Mouse (Mus musculus) midbrain, embryonic 14.5 days (tissue): ENCODE measurements around the gene Elovl6. TPM values are rescaled to one million over a fixed set of nuclear protein-coding genes. Genes with fewer than 3 reads are reported as not detected.

Experiments
- ATAC-seq: fragments of 200-750 bp; cut with Nextera tagmentation; 2 replicates; pipeline ENCODE4 v1.8.0; 2017; ENCODE audit warnings: moderate number of reproducible peaks, moderate library complexity; ENCODE audit not compliant: low FRiP score, low TSS enrichment
- DNase-seq: peaks from one replicate; pipeline ENCODE4 v3.0.0-alpha.2; 2015
- H3K27ac ChIP-seq: fragments of 300-500 bp; sonication (generic); replicated peaks from 2 replicates; pipeline ENCODE4 v1.5.1; 2014; ENCODE audit warnings: mild to moderate bottlenecking, low read depth, low read length, moderate library complexity
- H3K27me3 ChIP-seq: fragments of 300-500 bp; sonication (generic); 2 replicates; pipeline ENCODE4 v1.6.1; 2014; ENCODE audit warnings: low read length, control low read depth, mixed read lengths; ENCODE audit not compliant: control insufficient read depth, insufficient read depth
- H3K36me3 ChIP-seq: fragments of 300-500 bp; sonication (generic); 2 replicates; pipeline ENCODE4 v1.6.1; 2014; ENCODE audit warnings: low read length, control low read depth; ENCODE audit not compliant: control insufficient read depth, insufficient read depth
- H3K4me1 ChIP-seq: fragments of 300-500 bp; sonication (generic); 2 replicates; pipeline ENCODE4 v1.6.1; 2014; ENCODE audit warnings: mild to moderate bottlenecking, antibody characterized with exemption, low read length, control low read depth; ENCODE audit not compliant: control insufficient read depth, insufficient read depth
- H3K4me2 ChIP-seq: fragments of 300-500 bp; sonication (generic); 2 replicates; pipeline ENCODE4 v1.6.1; 2014; ENCODE audit warnings: mild to moderate bottlenecking, low read length, moderate library complexity
- H3K4me3 ChIP-seq: fragments of 300-500 bp; sonication (generic); replicated peaks from 2 replicates; pipeline ENCODE4 v1.5.1; 2014; ENCODE audit warnings: low read depth, low read length
- H3K9ac ChIP-seq: fragments of 300-500 bp; sonication (generic); replicated peaks from 2 replicates; pipeline ENCODE4 v1.6.1; 2014; ENCODE audit warnings: mild to moderate bottlenecking, low read length, moderate library complexity
- H3K9me3 ChIP-seq: fragments of 300-500 bp; sonication (generic); 2 replicates; pipeline ENCODE4 v1.6.1; 2016; ENCODE audit warnings: low read length, control low read depth, mixed read lengths; ENCODE audit not compliant: control insufficient read depth
- WGBS: fragments of 180-500 bp; shearing (Covaris S2); extraction: QIAGEN DNeasy Blood & Tissue Kit; methylation state at CpG from one replicate; pipeline ENCODE4 v1.1.7; 2014; 5-methylcytosine and 5-hydroxymethylcytosine counted together
- polyA plus RNA-seq: library from polyadenylated mRNA; unstranded; fragments of >200 nt; fragmentation: Nextera tagmentation; extraction: Ambion mirVana; gene quantifications from 2 replicates; pipeline ENCODE4 v1.2.1, GENCODE M21; 2014

Gene Elovl6
- polyA plus RNA-seq, 1 experiment from 2014 or later: 30.4 TPM

DNA sequence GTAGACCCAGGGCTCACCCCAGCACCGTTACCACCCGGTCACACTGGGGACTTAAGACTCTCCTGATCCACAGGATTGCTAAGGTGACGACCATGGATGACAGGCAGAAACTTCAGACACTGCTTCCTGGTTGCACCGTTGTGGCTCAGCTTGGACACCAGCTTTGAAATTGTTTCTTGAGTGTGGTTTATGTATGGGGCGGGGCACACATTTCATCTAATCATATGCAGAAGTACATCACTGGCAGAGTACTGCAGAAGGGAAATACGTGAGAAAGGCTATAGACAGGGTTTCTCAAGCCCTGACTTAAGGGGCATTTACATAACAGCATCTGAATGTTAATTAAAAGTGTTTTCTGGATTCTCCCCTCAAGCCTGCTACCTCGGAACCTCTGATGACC, 81.6 kb downstream of the Elovl6 start:
- ATAC-seq (no peak), DNase-seq (no peak)
- Histone ChIP-seq H3K4me2 (no peak overlapping the region), H3K27me3 (no peaks in the 10 kb centered on the region), H3K36me3 (peaks cover 5% of the 10 kb centered on the region; the same call in 1 of the 2 replicates), H3K4me3 (no peak overlapping the region), H3K9ac (no peak overlapping the region), H3K9me3 (no peaks in the 10 kb centered on the region), H3K27ac (no peak overlapping the region), H3K4me1 (no peaks in the 10 kb centered on the region)
- 92% methylated on average over 7 of the region's 7 CpGs for WGBS

GRCm38 (mm10) chr3:129614216-129614615, 82.1 kb downstream of the Elovl6 start:
- H3K27me3 ChIP-seq: no peaks in the 10 kb centered on the region
- no peak for ATAC-seq

DNA sequence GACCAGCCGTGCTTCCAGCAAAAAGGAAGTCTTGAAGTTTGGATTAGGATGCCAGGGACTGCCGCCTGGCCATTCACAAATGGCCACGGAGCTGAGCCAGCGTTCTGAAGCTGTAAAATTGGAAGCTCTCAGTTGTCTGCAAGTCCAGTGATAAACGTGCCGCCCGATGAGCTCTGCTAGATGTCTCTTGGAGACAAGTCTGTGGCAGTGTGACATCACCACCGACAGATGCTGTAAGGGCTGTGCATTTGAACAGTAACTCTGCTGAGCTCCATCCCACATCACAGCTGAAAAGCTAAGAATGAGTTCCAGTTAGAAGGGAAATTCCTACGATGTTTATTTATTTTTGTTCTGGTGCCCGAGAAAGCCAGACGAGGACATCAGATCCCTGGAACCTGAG, 85.3 kb downstream of the Elovl6 start:
- no peaks in the 10 kb centered on the region for H3K4me1 ChIP-seq
- H3K9me3 ChIP-seq: no peaks in the 10 kb centered on the region
- no peak overlapping the region for H3K4me3 ChIP-seq
- ATAC-seq: no peak
- no peak overlapping the region for H3K4me2 ChIP-seq
- no peaks in the 10 kb centered on the region for H3K27me3 ChIP-seq
- H3K27ac ChIP-seq: no peak overlapping the region
- H3K9ac ChIP-seq: no peak overlapping the region
- H3K36me3 ChIP-seq: peaks cover 4% of the 10 kb centered on the region; the same call in 1 of the 2 replicates
- no peak for DNase-seq
- 94% methylated on average over 11 of the region's 11 CpGs for WGBS

More at GRCm38 (mm10) chr3:129614216-129614615, 82.1 kb downstream of the Elovl6 start:
- Histone ChIP-seq H3K9ac (no peak overlapping the region), H3K36me3 (peaks cover 4% of the 10 kb centered on the region; the same call in 1 of the 2 replicates), H3K4me1 (no peaks in the 10 kb centered on the region), H3K9me3 (no peaks in the 10 kb centered on the region), H3K4me2 (no peak overlapping the region), H3K27ac (no peak overlapping the region), H3K4me3 (no peak overlapping the region)
- 86% methylated on average over 2 of the region's 2 CpGs for WGBS
- DNase-seq: no peak

DNA sequence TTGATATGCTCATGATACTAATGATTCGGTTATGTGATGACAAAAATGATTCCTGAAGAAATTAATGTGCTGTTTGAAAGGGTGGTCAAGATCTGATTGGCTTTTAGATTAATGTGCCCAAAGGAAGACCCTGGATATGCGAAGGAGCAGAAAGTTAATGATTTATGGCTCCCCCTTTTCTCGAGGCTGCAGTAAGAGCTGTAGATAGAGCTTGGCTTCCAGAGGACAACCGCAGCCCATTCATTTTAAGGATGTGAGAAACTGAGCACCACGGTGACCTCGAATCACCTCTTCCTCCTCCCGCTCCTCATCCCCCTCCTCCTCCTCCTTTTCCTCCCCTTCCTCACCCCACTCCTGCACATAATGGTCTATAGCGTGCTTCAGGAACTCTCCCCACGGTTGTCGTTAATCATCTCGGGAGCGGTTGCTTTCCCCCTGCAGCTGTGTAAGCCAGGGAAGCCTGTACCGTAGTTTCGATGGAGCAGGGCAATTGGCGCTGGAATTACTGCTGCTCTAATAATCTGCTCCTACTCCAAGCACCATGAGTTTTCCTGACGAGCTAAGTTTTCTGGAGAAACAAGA, 87.1 kb downstream of the Elovl6 start:
- H3K4me1 ChIP-seq: no peaks in the 10 kb centered on the region
- H3K4me2 ChIP-seq: no peak overlapping the region
- peaks cover 4% of the 10 kb centered on the region; the same call in 1 of the 2 replicates for H3K36me3 ChIP-seq
- no peak for DNase-seq
- H3K27me3 ChIP-seq: no peaks in the 10 kb centered on the region
- H3K9ac ChIP-seq: no peak overlapping the region
- H3K9me3 ChIP-seq: no peaks in the 10 kb centered on the region
- WGBS: 90% methylated on average over 16 of the region's 16 CpGs
- no peak overlapping the region for H3K4me3 ChIP-seq
- ATAC-seq: no peak
- H3K27ac ChIP-seq: no peak overlapping the region

- no peak overlapping the region for H3K9ac ChIP-seq
- no peaks in the 10 kb centered on the region for H3K27me3 ChIP-seq
- ATAC-seq: no peak
- H3K4me2 ChIP-seq: no peak overlapping the region
- 97% methylated on average over 3 of the region's 3 CpGs for WGBS
- no peaks in the 10 kb centered on the region for H3K9me3 ChIP-seq
- no peak overlapping the region for H3K4me3 ChIP-seq
- H3K27ac ChIP-seq: no peak overlapping the region
- H3K36me3 ChIP-seq: peaks cover 4% of the 10 kb centered on the region; the same call in 1 of the 2 replicates
- H3K4me1 ChIP-seq: no peaks in the 10 kb centered on the region
- DNase-seq: no peak
These were observed 88.6 kb downstream of the Elovl6 start for GRCm38 (mm10) chr3:129620802-129621201.

DNA sequence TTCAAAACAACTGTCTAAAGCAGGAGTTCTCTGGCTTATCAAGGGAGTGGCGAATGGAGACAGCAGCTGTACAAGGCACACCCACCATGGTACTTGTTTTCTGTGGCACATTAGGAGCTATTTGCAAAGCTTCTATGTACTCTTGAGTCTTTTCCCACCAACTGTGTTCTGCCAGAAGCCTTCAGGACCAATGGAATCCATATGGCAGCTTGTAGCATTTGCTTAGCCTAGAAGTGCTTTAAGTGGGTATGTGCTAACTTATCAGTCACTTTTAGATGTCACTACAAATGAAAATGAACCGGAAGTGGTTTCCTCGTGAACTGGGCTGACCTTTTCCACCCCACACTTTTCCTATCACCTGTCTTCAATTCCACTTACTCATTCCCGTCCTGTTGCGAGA, 89.1 kb downstream of the Elovl6 start:
- Histone ChIP-seq H3K4me2 (no peak overlapping the region), H3K9me3 (no peaks in the 10 kb centered on the region), H3K36me3 (peaks cover 4% of the 10 kb centered on the region; the same call in 1 of the 2 replicates), H3K27ac (no peak overlapping the region), H3K9ac (no peak overlapping the region), H3K4me3 (no peak overlapping the region), H3K27me3 (no peaks in the 10 kb centered on the region), H3K4me1 (no peaks in the 10 kb centered on the region)
- WGBS: 89% methylated on average over 5 of the region's 5 CpGs
- no peak for ATAC-seq
- DNase-seq: no peak

- Histone ChIP-seq H3K9ac (no peak overlapping the region), H3K27ac (no peak overlapping the region), H3K4me1 (no peaks in the 10 kb centered on the region), H3K4me3 (no peak overlapping the region), H3K27me3 (no peaks in the 10 kb centered on the region), H3K36me3 (peaks cover under 1% of the 10 kb centered on the region; the same call in 1 of the 2 replicates), H3K9me3 (no peaks in the 10 kb centered on the region), H3K4me2 (no peak overlapping the region)
- DNase-seq: no peak
- 73% methylated on average over 9 of the region's 9 CpGs for WGBS
- no peak for ATAC-seq
These were observed 90.0 kb downstream of the Elovl6 start for GRCm38 (mm10) chr3:129622120-129622519.

GRCm38 (mm10) chr3:129622705-129623104, 90.5 kb downstream of the Elovl6 start:
- 97% methylated on average over 5 of the region's 5 CpGs for WGBS
- Histone ChIP-seq H3K9me3 (no peaks in the 10 kb centered on the region), H3K4me1 (no peaks in the 10 kb centered on the region)

GRCm38 (mm10) chr3:129624193-129624805, 92.1 kb downstream of the Elovl6 start:
- 92% methylated on average over 10 of the region's 10 CpGs for WGBS

More at GRCm38 (mm10) chr3:129622705-129623104, 90.5 kb downstream of the Elovl6 start:
- no peak overlapping the region for H3K4me3 ChIP-seq
- DNase-seq (no peak), ATAC-seq (no peak)
- H3K27me3 ChIP-seq: no peaks in the 10 kb centered on the region
- H3K4me2 ChIP-seq: no peak overlapping the region
- H3K36me3 ChIP-seq: no peaks in the 10 kb centered on the region
- H3K9ac ChIP-seq: no peak overlapping the region
- H3K27ac ChIP-seq: no peak overlapping the region

More at GRCm38 (mm10) chr3:129624193-129624805, 92.1 kb downstream of the Elovl6 start:
- Histone ChIP-seq H3K9me3 (no peaks in the 10 kb centered on the region), H3K4me1 (no peaks in the 10 kb centered on the region), H3K27me3 (no peaks in the 10 kb centered on the region), H3K36me3 (peaks cover 7% of the 10 kb centered on the region), H3K4me3 (no peak overlapping the region), H3K27ac (no peak overlapping the region), H3K9ac (no peak overlapping the region), H3K4me2 (no peak overlapping the region)
- DNase-seq (no peak), ATAC-seq (no peak)
